Mouse (Mus musculus) cerebellum, adult 2 months (tissue): ENCODE measurements at regions not wholly inside any gene's neighbourhood (a gene's known extent, or its start where the extent isn't known, plus 50 kb on each side); places are given as distances from the start of the nearest gene placed in this dataset.

Source experiments
- CTCF ChIP-seq: fragments of 200-500 bp; IDR thresholded peaks from 2 replicates; pipeline ENCODE4 v1.5.1; 2011; ENCODE audit warnings: low read depth, mild to moderate bottlenecking, control low read depth, low read length, moderate library complexity, borderline replicate concordance; ENCODE audit not compliant: insufficient read depth
- POLR2A ChIP-seq: fragments of 200-500 bp; IDR thresholded peaks from 2 replicates; pipeline ENCODE4 v1.6.1; 2011; ENCODE audit warnings: low read length, control low read depth, borderline replicate concordance; ENCODE audit not compliant: insufficient read depth

- no peak for TF ChIP-seq POLR2A
- no peak for TF ChIP-seq CTCF
Measured at GRCm38 (mm10) chr9:13933404-13933803, 105.9 kb downstream of the Fam76b start.
